Mouse (Mus musculus) thymus, adult 2 months (tissue): Measurements from ENCODE around the gene Cbfa2t3.

Source experiments
- CTCF ChIP-seq: fragments of 200-500 bp; IDR thresholded peaks from 2 replicates; pipeline ENCODE4 v1.5.1; 2012; ENCODE audit warnings: mild to moderate bottlenecking, control low read depth, low read length, moderate library complexity, borderline replicate concordance; ENCODE audit not compliant: control insufficient read depth, poor library complexity, insufficient read depth; ENCODE audit errors: extremely low read depth
- POLR2A ChIP-seq: fragments of 200-500 bp; IDR thresholded peaks from 2 replicates; pipeline ENCODE4 v1.6.1; 2012; ENCODE audit warnings: mild to moderate bottlenecking, low read length, control low read depth, moderate library complexity; ENCODE audit not compliant: control insufficient read depth, poor library complexity, insufficient read depth; ENCODE audit errors: extremely low read depth

GRCm38 (mm10) chr8:122600666-122601065, 98.2 kb downstream of the Cbfa2t3 start:
- TF ChIP-seq CTCF (no peak), POLR2A (no peak)
